Mouse (Mus musculus) urinary bladder, postnatal 36 days (tissue): ENCODE measurements around the gene Rptn.

Source experiments
- DNase-seq, 2 experiments: peaks; one replicate each; pipeline ENCODE4 v3.0.0; 2022; ENCODE audit warnings: low spot score in 2 of 2, mixed read lengths in 1 of 2

The Rptn gene

DNA sequence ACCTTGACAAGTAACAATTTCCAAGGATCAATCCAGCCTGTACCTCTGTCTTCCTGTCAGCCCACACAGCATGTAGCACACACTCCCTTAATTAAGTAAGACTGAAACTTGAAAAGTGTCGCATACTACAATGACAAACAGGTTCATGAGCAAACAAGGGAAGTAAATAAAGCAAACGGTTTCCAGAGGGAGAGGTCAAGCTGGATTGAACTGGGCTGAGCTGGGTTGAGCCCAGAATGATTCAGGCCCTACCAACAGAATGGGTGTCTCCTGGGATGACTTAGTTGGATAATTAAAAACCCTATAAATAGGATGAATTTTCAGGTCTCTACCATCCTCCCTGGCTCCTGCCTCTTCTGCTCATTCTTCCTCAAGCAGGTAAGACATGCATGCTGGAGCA, at the start of gene Rptn:
TSS of gene Rptn (plus strand) at position 334 of the 400 bp plus-strand sequence.
- DNase-seq, result no peak

DNA sequence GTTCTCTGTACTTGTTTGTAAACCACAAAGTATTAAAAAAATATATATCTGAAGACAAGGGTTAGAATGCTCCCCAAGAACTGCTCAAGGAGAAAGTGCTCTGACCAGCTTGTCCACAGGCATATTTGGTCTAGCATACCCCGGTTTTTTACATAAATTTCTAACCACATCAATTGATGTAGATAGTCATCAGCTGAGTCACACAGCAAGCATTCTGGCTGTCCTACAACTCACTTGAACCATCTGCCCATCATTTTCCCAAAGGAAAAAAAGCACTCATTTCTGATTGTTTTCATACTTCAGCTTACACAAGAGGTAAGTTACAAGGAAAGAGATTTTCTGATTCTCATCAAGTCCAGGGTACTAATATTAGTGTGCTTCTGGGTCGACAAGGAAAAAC, 46.6 kb upstream of the Rptn start:
- no peak for DNase-seq

DNA sequence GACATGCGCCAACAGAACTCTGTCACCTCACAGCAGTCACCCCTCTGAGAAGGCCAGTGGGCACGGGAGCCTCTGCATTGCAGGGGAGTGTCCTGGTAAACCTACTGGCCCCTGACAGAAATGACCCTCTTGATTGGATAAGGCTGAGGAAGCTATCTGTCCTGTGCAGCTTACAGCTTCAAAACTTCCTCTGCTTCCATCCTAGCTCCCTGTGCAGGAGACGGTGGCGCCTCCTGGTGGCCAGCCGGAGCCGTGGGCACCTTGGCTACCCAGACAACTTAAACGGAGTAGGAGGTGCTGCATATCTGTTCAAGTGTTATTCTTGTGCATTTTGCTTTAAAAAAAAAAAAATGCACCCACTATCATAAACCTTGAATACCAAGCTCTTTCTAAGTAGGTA, 33.5 kb upstream of the Rptn start:
- DNase-seq, result peak; percentile 53 to 57

DNA sequence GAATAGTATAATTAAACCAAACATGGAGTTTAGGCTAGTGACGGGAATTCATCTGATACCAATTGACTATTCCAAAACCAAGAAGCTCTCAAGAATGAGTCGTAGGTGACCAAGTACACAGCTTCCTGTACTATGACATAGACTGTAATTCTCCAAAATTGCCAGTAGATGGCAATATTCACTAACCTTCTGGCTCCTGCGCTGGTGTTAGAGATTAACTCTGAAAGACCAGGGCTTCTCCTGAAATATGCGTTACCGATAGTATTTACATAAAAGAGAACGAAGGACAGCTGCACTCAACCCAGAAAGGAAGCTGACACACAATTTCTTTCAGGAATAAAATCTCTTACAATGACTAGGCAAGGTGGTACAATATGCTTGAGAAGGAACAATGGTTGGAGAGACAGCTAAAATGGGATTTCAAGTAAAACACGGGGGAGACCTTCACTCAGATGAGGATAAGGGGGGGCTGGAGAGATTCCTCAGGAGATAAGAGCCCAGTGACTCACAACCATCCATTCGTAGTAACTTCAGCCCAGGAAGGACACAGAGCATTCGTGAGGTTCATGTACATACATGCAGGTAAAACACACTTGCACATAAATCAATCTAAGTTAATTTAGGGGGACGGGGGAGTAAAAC, 31.4 kb upstream of the Rptn start:
- DNase-seq, result no peak

DNA sequence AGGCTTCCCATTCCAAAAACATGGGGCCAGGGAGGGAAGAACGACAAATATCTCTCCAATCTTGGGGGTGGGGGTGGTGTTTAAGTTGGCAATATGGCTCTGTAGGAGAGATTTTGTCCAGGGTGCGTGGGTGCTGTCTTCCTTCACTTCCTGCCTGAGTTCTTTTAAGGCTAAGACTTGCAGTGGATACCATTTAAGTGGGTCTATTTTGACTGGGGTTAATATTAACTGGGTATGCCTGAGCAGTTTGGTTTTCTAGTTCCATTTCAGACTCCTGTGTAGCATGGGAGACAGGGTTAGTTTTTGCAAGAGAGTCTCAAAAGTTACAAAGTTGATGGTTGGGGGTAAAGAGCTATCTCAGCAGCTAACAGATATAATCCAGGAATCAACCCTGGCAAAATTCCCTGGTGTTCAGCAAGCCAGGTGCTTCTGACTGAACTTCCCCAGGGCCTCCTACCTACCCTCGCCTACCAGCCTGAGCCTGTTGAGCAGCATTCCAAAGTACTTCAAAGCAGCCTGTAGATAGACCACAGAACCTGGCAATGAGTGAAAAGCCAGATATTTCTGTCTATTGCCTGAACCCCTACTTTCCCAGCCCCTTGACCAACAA, 26.4 kb upstream of the Rptn start:
- peak; percentile 26 for DNase-seq

DNA sequence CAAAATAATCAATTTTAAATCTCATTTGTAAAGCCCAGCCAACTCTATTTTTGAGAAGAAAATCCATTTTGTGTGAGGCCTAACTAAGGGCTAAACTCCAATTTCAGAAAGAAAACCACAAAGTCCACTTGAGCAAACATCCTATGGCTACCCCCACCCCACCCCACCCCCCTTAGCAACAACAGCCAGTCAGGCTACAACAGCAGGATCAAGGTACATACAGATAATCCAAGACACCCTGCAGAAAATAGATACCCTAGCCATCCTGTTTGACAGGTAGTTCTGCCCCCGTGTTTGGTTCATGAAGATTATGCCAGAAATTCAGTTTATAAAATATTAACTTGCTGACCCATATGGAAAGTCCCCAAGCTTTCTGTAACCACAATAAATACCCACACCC, 25.3 kb upstream of the Rptn start:
- DNase-seq, result no peak

DNA sequence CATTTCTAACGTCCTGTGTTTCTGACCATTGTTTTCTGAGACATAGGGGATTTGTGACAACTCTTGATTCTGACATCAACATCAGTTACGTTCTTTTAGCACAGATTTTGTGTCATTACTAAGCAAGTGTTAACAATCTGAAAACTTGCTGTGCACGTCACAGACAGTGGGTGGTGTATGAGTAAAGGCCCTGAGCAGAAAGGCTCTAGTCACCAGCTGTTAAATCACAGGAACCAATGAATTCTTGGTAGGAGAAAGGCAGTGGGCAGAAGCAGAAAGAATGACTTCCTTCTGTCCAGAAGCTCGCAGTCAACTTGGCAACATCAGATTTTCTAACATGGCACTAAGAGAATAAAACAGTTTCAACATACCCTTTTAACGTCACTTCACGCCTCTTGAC, 20.1 kb upstream of the Rptn start:
- no peak for DNase-seq

DNA sequence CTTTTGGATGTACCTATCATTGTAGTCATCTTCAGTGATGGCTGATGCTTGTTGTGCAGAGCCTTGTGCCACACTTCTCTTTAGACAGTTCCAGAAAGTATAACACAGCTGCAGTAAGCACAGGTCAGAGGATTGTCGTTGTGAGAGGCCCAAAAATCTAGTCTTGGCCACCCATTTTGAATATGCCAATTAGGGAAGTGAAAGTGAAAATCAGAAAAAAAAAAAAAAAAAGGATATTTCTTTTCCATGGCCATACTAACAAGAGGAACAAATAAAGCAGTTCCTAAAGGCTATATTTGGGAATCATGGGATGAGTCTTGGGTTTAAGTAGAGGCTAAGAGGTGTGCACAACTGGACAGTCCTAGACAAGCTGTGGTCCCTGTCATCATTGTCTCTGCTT, 18.3 kb upstream of the Rptn start:
- no peak for DNase-seq

DNA sequence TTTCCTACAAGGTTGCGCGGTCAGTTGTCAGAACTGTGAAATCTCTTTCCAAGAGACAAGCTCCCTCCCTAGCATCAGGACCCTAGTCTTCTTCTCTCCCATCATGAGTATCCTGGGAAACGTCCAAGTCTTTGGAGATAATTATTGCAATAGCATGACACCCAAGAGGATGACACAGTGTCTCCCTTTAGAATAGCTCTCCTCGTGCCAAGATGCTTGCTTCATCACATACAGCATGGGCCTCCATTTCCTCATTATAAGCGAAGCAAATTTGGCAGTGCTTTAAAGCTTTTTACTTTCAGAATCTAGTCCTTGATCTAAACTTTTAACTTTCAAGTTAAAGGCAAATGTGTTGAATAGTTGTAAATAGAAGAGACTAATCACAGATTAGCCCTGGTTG, 17.9 kb upstream of the Rptn start:
- no peak for DNase-seq

DNA sequence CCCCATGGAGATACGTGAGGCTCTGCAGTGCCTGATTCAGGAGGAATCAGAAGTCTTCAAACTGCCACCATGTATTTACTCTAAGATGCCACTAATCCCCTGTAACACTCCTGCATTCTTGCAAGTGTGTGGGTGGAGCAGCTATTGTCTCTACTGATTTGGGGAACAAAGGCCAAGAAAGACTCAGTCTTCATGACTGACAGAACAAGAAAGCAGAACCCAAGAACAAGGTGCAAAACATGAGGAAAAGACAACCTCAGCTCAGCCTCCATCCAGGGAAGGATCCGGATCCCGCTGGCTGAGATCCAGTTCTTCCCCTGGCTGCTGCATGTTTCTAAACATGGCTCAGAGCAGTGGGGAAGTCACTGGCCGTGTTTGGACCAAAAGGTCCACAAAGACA, 15.4 kb upstream of the Rptn start:
- DNase-seq, result no peak

DNA sequence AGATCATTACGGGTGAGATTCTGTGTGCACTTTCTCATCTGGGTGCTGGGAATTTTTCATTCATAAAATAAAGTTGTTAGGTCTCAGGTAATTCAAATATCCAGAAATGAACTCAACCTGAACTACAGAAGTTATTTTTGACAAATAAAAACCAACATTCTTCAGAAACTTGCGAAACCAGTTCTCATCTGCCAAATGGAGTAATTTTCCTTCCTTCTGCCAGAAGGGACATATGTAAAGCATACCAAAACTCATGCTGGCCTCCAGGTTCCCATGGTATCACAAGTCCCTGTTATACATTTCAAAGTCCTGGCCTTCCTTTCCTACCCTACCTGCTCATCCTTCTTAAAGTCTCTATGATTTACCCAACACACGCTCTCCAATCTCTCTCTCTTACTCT, 10.4 kb downstream of the Rptn start:
- DNase-seq, result no peak

DNA sequence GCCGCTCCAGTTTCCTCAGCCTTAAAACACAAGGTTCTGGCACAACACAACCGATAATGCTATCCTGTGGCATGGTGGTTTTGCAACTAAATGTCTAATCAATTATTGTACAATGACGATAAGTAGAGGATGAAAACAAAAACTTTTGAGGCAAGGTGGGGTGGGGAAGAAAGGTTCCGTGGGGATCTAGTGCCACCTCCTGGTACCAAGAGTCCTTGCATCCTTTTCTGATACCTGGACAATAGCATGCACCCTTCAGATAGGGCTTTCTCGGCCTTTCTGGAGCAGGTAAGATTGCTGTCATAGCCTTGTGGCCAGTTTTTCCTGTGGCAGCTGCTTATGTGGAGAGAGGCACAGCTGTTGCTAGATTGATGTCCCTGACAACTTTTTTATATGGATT, 13.5 kb downstream of the Rptn start:
- peak; percentile 2 to 24 for DNase-seq

DNA sequence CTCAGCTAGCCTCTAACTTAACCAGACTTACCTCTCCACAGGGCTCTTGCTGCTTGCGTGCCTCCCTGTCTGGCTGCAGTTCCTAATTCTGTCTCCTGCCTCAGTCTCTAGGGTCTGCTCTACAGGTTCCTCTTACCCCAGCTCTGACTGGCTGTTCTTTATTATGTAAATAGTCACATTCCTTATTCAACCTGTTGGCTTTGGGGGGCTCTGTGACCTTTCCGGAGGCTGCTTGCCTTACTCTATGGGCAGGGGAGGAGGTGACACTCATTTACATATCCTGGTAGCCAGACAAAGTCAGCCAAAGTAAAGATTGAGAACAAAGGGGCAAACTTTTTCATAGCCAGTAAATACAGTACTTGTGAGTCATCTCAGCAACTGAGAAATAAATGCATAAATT, 18.4 kb downstream of the Rptn start:
- no peak for DNase-seq

DNA sequence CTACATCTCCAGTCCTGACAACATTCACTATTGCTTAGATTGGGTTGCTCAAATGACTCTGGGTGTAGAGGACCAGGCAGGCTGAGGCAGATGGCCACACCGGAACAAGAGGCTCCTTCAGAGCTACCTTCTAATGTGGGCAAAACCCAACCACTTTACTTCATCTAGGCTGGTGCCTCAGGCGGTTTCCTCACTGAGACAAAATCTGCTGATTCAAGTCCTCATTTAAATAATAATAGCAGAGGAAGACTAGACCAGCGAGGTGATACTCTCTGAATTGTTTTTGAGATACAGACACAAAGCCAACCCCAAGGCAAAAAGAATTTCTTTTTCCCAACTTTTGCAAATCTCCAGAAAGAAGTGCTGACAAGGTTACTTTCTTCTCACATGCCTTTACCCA, 38.2 kb downstream of the Rptn start:
- DNase-seq, result no peak

DNA sequence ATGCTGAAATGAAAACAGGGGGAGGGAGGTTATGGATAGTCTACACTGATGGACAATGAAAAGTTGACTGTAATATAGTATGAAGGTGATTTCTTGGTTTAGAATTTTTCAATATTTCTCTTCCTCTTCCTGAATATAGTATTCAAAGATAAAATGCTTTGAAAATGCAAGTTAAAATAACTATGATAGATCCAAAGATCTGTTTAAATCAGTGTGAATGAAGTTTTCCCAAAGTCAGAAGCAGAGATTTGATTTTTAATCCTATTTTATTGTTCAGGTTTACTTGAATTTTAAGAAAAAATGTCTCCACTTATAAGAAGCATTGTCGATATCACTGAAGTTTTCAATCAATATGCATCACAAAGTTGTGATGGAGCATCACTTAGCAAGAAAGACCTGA, 48.5 kb downstream of the Rptn start, which contains the start of gene Tchh:
TSS of gene Tchh (plus strand) at position 301 of the 400 bp plus-strand sequence.
- no peak for DNase-seq

DNA sequence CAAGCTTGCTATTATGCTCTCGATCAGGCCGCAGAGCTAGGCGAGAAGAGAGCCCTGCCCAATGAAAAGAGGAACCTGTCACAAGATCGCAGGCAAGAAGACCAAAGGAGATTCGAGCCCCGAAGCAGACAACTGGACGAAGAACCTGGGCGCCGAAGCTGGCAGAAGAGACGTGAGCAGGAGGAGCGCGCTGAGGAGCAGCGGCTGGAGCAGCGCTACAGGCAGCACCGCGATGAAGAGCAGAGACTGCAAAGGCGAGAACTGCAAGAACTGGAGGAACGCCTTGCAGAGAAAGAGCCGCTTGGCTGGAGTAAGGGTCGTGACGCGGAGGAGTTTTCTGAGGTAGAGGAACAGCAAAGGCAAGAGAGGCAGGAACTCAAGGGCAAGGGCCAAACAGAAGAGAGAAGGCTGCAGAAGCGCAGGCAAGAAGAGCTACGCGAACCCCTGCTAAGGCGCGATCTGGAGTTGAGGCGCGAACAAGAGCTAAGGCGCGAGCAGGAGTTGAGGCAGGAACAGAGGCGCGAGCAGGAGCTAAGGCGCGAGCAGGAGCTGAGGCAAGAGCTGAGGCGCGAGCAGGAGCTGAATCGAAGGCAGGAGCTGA, 50.1 kb downstream of the Rptn start:
- DNase-seq, result peak; percentile 4 to 5

DNA sequence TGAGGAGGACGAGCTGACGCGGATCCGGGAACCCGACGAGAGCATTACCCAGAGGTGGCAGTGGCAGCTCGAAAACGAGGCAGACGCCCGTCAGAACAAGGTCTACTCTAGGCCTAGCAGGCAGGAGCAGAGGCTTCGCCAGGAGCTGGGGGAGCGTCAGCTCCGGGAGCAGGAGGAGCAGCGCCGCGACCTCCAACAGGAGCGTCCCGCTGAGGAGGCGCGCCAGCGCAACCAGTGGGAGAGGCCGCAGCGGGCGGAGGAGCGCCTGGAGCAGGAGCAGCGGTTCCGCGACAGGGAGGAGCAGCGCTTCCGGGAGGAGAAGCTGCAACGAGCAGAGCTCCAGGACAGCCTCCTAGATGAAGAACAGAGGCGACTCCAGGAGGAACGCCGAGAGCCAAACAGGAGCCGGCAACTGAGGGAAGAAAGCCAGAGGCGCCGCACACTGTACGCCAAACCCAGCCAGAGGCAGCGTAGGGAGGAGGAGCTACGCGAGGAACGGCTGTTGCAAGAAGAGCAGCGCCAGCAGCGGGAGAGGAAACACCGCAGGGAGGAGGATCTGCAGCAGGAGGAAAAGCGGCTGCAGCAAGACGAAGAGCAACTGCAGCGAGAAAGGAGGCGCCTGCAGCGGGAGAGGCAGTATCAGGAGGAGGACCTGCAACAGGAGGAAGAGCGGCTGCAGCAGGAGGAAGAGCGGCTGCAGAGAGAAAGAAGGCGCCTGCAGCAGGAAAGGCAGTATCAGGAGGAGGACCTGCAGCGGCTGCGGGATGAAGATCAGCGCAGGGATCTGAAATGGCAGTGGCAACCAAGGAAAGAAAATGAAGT, 51.1 kb downstream of the Rptn start:
- DNase-seq, result peak; percentile 45 to 73

DNA sequence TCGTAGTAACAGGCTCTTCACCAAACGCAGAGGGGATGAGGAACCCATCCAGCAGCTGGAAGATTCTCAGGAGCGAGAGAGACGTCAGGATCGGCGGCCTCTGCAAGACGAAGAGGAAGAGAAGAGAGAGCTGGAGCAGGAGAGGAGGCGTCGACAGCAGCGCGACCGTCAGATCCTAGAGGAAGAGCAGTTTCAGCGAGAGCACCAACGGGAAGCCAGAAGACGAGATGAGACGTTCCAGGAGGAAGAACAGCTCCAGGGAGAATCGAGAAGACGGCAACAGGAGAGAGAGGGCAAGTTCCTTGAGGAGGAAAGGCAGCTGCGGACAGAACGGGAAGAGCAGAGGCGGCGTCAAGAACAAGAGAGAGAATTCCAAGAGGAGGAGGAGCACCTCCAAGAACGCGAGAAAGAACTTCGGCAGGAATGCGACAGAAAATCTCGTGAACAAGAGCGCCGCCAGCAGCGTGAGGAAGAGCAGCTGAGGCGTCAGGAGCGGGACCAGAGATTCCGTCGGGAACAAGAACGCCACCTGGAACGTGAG, 51.7 kb downstream of the Rptn start:
- DNase-seq, result peak; percentile 5 to 11

DNA sequence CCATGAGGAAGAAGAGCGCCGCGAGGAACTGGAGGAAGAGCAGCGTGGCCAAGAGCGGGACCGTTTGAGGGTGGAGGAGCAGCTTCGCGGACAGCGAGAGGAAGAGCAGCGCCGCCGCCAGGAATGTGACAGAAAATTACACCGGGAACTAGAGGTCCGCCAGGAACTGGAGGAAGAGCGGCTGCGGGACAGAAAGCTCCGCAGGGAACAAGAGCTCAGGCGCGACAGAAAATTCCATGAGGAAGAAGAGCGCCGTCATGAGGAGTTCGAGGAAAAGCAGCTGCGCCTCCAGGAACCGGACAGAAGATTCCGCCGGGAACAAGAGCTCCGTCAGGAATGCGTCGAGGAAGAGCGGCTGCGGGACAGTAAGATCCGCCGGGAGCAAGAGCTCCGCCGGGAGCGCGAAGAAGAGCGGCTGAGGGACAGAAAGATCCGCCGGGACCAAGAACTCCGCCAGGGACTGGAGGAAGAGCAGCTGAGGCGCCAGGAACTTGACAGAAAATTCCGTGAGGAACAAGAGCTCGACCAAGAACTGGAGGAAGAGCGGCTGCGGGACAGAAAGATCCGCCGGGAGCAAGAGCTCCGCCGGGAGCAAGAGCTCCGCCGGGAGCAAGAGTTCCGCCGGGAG, 52.7 kb downstream of the Rptn start:
- DNase-seq, result peak; percentile 2 to 3

DNA sequence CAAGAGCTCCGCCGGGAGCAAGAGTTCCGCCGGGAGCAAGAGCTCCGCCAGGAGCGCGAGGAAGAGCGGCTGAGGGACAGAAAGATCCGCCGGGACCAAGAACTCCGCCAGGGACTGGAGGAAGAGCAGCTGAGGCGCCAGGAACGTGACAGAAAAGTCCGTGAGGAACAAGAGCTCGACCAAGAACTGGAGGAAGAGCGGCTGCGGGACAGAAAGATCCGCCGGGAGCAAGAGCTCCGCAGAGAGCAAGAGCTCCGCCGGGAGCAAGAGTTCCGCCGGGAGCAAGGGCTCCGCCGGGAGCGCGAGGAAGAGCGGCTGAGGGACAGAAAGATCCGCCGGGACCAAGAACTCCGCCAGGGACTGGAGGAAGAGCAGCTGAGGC, 53.2 kb downstream of the Rptn start:
- peak in 1 of 2 experiments; percentile 16 for DNase-seq

DNA sequence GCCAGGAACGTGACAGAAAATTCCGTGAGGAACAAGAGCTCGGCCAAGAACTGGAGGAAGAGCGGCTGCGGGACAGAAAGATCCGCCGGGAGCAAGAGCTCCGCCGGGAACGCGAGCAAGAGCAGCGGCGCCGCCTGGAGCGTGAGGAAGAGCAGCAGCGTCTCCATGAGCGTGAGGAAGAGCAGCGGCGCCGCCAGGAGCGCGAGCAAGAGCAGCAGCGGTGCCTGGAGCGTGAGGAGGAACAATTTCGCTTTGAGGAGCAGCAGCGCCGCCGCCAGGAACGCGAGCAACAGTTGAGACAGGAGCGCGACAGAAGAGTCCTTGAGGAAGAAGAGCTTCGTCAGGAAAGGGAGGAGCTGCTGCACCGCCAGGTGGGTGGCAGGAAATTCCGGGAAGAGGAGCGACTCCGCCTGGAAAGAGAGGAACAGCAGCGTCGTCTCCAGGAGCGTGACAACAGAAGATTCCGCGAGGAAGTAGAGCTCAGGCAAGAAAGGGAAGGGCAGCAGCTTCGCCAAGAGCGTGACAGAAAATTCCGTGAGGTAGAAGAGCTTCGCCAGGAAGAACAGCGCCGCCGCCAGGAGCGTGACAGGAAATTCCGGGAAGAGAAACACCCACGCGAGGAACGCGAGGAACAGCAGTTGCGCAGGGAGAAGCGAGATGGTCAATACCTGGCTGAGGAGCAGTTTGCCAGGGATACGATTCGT, 53.8 kb downstream of the Rptn start:
- DNase-seq, result peak; percentile 23 to 55
